Mouse (Mus musculus) cerebellum, adult 9-11 months (tissue): ENCODE measurements around the gene Ddx4.

Experiments
- DNase-seq: peaks from one replicate; pipeline ENCODE4 v3.0.0; 2022

The Ddx4 gene

DNA sequence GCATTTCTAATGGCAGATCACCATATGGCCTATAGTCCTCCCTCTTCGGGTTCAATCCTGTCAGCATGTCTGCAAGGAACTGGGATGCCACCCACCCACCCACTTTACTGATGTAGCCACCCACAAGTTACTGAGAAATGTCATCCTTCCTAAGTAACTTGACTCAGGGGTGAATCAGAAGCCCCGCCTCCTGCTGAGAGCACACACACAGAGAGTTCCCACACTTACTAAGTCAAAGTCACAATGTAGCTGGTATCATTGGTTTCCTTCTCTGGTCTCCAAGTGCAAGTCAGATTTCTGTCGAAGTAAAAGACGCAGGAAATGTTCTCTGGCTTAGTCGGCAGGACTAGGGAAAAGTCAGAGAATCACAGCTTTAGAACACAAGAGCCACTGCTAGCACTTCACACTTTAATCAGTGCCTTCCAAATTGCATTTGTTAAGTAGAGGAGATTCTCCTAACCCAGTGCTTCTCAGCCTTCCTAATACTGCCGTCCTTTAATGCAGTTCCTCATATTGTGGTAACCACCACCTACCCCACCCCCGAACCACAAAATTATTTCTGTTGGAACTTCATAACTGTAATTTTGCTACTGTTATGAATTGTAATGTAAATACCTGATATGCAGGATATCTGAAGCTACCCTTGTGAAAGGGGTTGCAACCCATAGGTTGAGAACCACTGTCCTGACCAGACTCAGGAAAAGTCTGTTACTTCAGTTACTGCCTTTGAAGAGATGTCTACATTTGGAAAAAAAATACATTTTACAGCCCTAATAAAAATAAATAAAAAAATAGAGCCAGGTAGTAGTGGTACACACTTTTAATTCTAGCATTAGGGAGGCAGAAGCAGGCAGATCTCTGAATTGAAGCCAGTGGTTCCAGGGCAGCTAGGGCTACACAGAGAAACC lies 100.4 kb downstream of the Ddx4 start:
- no peak for DNase-seq
